Mouse (Mus musculus) cerebellum, adult 9-10 months (tissue): Measurements from ENCODE around the gene Wdr41.

ENCODE experiments used
- DNase-seq: peaks from one replicate; pipeline ENCODE4 v3.0.0; 2022

The Wdr41 gene

DNA sequence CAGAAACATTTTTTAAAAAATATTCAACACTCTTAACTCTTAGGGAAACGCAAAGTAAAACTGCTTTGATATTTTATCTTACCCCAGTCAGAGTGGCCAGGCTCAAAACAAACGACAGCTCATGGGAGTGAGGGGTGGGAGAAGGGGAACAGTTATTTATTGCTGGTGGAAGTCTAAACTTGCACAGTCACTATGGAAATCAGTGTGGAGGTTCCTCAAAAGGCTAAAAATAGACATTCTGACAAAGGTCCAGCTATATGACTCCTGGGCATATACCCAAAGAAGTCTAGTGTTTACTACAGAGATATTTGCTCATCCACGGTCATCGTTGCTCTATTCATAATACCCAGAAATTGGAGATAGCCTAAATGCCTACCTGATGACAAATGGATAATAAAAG, 62.1 kb downstream of the Wdr41 start:
- DNase-seq: no peak

DNA sequence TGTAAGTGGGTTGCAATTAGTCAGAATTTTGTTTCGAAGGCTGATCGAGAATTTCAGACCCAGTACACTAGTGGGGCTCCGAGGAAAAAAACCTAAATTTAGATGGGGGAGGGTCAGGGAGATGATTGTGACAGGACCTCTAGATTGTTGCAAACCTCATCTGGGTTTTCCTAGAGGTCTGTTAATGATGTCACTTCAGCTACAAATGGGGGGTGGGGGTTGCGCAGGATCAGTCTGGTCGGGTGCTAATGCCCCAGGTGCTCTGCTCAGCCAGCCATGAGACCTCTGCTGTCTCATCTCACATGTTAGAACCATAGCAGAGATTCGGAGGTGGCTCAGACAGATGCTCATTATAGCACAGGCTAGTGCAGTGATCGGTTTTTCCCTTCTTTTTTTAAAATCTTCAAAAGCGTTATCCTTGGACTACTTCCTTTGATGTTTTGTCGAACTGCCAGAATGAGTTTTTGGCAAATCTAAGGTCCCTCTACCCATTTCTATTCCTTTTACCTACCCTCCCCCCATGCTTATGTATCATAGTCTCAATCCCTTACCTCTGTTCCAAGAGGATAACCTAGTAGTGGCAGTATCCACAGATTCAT, 64.1 kb downstream of the Wdr41 start:
- no peak for DNase-seq

DNA sequence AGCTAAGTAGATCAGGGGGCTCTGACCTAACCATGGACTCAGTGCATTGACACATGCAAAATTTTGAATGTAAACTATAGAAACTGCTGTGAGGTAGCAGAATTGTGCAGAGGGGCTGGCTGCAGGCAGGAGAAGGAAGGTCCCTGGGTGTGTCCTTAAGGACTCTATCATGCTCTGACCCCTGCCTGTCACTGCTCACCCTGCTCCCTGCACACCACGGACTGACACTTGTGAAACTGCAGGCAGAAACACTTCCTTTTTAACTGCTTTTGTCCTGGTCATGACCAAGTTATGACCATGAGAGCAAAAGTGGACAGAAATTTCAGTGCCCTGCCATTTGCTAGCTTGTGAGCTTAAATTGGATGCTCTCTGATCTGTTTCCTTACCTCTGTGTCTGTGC, 68.0 kb downstream of the Wdr41 start:
- DNase-seq: no peak

DNA sequence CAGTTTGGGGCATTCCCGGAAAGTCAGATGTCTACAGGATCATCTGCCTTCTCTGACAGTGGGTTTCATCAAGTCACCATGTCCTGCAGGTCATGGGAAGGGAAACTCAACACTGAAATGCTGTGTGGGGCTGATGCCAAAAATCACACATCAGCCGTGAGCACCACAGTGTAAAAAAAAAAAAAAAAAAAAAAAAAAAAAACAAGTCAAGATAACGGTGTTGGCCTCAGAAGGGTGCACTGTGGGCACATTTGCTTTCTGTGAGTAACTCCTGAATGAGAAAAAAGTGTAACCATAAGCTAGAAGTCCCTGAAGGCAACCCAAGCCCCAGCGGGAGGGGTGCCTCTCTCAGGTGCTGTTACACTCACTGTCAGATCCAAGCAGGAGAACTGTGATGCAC, 74.3 kb downstream of the Wdr41 start:
- DNase-seq: no peak

DNA sequence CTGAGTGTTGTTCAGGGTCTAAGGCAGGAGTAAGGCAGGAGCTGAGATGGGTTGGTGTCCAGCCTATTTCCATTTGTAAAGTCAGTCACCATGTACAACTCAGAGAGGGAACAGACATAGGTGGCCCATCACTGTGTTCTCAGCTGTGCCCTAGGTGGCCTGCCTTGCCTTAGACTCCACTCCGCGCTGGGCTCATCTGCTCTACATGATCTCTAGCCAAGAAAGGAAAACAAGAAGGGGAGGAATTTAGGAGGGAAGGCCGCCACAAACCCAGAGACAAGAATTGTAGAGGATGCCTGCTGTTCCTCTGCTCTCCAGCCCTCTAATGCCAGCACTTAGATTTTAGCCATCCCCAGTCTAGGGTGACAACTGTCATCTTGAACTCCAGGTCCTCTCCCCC, 76.3 kb downstream of the Wdr41 start:
- DNase-seq: no peak

DNA sequence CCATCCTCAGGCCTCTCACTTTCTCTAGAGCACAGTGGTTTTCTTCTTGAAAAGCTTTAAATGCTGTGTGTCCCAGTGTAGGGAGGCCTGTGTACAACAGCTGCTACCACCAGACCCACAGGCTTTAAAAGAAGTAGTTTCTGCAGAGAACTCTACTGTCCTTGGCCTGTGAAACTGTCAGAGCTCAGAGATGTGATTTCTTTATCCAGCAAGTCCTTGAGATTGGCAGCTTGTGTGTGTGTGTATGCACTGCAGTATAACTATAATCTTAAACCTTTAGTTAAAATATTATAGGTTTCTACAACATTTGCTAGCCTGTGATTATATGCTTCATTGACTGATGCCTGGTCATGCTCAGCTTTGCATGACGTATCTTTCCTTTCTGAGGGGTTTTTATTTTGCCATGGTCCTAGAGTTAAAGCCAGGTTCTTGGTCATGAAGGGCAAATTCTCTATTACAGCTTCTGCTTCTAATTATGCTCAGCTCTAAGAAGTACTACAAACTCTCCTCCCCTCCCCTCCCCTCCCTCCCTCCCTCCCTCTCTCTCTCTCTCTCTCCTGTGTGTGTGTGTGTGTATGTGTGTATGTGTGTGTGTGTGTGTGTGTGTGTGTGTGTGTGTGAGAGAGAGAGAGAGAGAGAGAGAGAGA, 79.7 kb downstream of the Wdr41 start:
- no peak for DNase-seq

DNA sequence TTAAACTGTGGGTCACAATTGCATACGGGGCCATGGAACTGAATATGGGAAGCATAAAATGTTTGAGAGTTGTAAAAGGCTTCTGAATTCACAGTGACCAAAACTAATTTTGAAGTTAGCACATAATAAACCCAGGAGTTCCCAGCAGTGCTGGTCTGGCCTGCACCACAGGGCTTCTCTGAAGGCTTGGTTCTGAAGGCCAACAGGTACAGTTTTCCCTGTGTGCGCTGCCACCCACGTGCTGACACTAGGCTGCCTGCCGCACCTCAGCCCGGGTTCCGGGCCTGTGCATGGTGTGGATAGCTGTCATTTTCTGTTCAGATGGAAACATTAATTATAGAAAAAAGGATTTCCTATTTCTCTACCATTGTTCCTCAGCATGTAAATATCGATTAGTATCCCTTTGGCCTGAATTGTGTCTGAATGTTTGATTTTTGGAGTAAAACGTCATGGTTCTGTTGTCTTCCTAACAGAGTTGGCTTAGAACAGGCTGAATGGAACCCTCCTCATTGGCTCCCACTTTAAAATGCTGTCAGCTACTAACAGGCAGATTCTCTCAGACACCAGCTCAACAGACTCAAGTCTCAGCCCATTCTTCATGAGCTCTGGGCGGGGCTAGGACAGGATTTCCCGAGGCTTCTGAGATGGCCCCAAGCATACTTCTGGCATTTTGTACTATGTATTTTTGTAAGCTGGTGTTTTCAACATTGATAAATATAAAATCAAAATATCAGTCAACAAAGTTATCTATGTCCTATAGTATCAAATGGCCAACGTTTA, 80.5 kb downstream of the Wdr41 start:
- no peak for DNase-seq

DNA sequence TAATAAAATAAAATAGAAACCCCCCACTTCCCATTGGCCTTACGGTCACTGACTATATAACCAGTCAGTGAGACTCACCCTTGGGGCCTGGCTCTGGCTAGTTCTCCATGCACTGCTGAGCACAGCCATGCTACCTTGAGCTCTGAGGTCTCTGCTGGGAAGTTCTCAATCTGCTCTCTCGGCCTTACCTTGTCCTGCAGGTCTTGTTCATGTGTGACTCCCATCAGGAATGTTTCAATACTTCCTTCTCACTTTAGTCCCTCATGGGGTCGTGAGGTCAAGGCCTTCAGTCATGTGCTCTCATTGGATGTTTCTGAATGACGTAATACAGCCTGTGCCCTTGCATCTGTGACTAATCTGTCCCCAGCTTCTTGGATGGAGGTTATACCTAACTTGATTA, 82.7 kb downstream of the Wdr41 start:
- no peak for DNase-seq

DNA sequence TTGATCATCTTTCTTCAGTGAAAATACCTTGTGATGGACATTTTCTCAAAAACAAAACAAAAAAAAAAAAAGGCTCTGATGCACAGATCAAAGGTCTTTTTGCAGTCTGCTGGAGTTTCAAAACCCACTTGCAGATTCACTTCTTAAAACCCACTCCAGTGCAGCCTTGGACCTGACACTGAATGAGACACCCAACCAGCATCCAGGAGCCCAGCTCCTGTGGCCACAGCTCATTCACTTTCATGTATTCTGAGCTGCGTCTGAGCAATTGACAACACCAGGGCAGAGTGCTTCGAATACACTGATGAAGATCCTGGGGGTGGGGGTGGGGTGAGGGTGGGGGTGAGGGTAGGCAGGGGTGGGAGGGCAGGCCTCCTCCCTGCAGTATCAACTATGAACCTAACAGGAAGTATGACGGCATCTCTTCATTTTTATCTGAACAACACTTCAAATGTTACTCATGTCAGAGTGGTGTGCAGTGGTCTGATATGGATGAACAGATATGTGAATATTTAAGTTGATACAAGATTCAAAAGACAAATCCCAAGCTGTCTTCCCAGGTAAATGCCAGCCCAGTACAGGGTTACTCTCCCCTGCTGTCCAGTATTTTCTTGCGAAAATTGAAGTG, 87.4 kb downstream of the Wdr41 start:
- DNase-seq: no peak

DNA sequence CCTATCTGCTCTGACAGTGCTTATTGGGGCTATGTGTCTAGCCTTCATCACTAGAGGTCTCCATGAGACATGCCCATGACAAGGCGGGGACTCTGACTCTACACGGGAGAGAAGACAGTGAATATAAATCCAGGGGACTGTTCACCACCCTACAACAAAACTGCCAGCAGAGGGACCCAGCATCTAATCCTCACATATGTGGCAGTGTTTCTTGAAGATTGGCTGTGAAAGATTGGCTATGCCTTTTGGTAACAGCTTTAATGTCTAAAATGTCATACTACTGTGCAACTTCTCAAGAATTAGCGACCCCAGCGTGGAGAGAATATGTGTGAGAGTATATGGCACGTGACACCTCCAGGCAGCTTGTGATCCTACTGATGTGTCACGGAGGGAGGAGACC, 91.7 kb downstream of the Wdr41 start:
- DNase-seq: no peak

DNA sequence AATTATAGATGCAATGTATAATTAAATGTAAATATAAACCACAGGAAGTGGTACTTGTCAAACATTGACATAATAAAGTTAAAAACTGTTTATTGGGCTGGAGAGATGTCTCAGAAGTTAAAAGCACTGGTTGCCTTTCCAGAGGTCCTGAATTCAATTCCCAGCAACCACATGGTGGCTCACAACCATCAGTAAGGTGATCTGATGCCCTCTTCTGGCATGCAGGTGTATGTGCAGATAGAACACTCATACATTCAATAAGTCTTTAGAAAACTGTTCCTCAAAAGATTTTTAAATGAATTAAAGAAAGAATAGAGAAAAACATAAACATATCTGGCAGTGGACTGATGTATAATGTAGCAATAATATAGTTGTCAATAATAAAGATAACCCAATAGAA, 94.1 kb downstream of the Wdr41 start:
- no peak for DNase-seq
